Mouse (Mus musculus) embryonic facial prominence, embryonic 11.5 days (tissue): ENCODE measurements around the gene Ptx3. TPM values are rescaled to one million over a fixed set of nuclear protein-coding genes. Genes with fewer than 3 reads are reported as not detected.

Experiments used
- ATAC-seq: fragments of 200-750 bp; cut with Nextera tagmentation; replicated peaks from 2 replicates; pipeline ENCODE4 v1.8.0; 2017; ENCODE audit warnings: low read depth; ENCODE audit not compliant: insufficient number of reproducible peaks, low FRiP score, low TSS enrichment
- DNase-seq: peaks from one replicate; pipeline ENCODE4 v3.0.0-alpha.2; 2015; ENCODE audit warnings: low spot score
- H3K27ac ChIP-seq: fragments of 300-500 bp; sonication (generic); replicated peaks from 2 replicates; pipeline ENCODE4 v1.5.1; 2014; ENCODE audit warnings: mild to moderate bottlenecking, low read depth, low read length, control low read depth
- H3K27me3 ChIP-seq: fragments of 300-500 bp; sonication (generic); 2 replicates; pipeline ENCODE4 v1.6.1; 2014; ENCODE audit warnings: mild to moderate bottlenecking, low read length, moderate library complexity, mixed read lengths; ENCODE audit not compliant: control insufficient read depth, insufficient read depth
- H3K36me3 ChIP-seq: fragments of 300-500 bp; sonication (generic); replicated peaks from 2 replicates; pipeline ENCODE4 v1.6.1; 2014; ENCODE audit warnings: low read depth, mild to moderate bottlenecking, low read length, moderate library complexity, mixed read lengths; ENCODE audit not compliant: control insufficient read depth, insufficient read depth
- H3K4me1 ChIP-seq: fragments of 300-500 bp; sonication (generic); 2 replicates; pipeline ENCODE4 v1.6.1; 2014; ENCODE audit warnings: low read length, mixed read lengths; ENCODE audit not compliant: control insufficient read depth, insufficient read depth
- H3K4me2 ChIP-seq: fragments of 300-500 bp; sonication (generic); 2 replicates; pipeline ENCODE4 v1.6.1; 2014; ENCODE audit warnings: low read depth, mild to moderate bottlenecking, control low read depth, low read length, moderate library complexity
- H3K4me3 ChIP-seq: fragments of 300-500 bp; sonication (generic); 2 replicates; pipeline ENCODE4 v1.5.1; 2014; ENCODE audit warnings: low read depth, low read length, control low read depth
- H3K9ac ChIP-seq: fragments of 300-500 bp; sonication (generic); replicated peaks from 2 replicates; pipeline ENCODE4 v1.6.1; 2014; ENCODE audit warnings: mild to moderate bottlenecking, control low read depth, low read length
- H3K9me3 ChIP-seq: fragments of 300-500 bp; sonication (generic); replicated peaks from 2 replicates; pipeline ENCODE4 v1.6.1; 2016; ENCODE audit warnings: mild to moderate bottlenecking, low read length, inconsistent platforms, mixed read lengths; ENCODE audit not compliant: control insufficient read depth
- WGBS: fragments of 180-500 bp; shearing (Covaris S2); extraction: QIAGEN DNeasy Blood & Tissue Kit; methylation state at CpG from one replicate; pipeline ENCODE4 v1.1.7; 2014; 5-methylcytosine and 5-hydroxymethylcytosine counted together
- polyA plus RNA-seq: library from polyadenylated mRNA; unstranded; fragments of >200 nt; fragmentation: Nextera tagmentation; extraction: Ambion mirVana; gene quantifications from 2 replicates; pipeline ENCODE4 v1.2.1, GENCODE M21; 2014

Ptx3 gene
- 29.2 and 31.9 TPM in 2 replicates for polyA plus RNA-seq

- 2% methylated on average over 20 of the region's 20 CpGs for WGBS
- Histone ChIP-seq H3K9me3 (no peaks in the 10 kb centered on the region), H3K4me1 (peaks cover 3% of the 10 kb centered on the region; the same call in 1 of the 2 replicates), H3K36me3 (no peaks in the 10 kb centered on the region), H3K4me3 (peak within 1 kb of the TSS; percentile 64), H3K27me3 (no peaks in the 10 kb centered on the region), H3K4me2 (peak within 1 kb of the TSS; percentile 90), H3K27ac (peak within 1 kb of the TSS; percentile 80), H3K9ac (peak within 1 kb of the TSS; percentile 86)
- DNase-seq (peak; percentile 59), ATAC-seq (no peak)
These were observed at the start of gene Ptx3 for GRCm38 (mm10) chr3:66219655-66220191. Gene Ptx3, plus strand, starts transcription at chr3:66219910.

DNA sequence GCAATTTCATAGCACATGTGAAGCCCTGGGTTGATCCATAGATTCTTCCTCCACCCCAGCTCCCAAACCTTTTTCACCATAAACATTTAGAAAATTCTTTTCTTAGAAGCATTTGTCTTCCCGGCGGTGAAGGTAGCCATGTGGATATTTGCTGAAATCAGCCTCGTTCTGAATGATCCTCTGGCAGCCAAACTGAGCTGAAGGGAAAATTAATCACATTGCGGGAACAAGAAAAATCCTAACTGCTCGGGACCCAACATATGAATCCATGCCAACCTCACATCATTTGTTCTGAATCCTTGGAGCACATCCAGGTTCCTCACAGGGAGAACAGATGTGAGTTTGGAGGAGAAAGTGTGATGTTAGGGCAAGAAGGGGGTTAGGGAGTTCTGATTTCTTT is 46.8 kb upstream of the Ptx3 start:
- H3K4me1 ChIP-seq, result no peaks in the 10 kb centered on the region
- H3K27me3 ChIP-seq, result no peaks in the 10 kb centered on the region
- no peak overlapping the region for H3K9ac ChIP-seq
- ATAC-seq, result no peak
- no peak overlapping the region for H3K4me2 ChIP-seq
- no peak overlapping the region for H3K4me3 ChIP-seq
- WGBS, result 82% methylated on average over 5 of the region's 5 CpGs
- no peaks in the 10 kb centered on the region for H3K36me3 ChIP-seq
- no peak overlapping the region for H3K27ac ChIP-seq
- H3K9me3 ChIP-seq, result no peaks in the 10 kb centered on the region
- DNase-seq, result no peak

DNA sequence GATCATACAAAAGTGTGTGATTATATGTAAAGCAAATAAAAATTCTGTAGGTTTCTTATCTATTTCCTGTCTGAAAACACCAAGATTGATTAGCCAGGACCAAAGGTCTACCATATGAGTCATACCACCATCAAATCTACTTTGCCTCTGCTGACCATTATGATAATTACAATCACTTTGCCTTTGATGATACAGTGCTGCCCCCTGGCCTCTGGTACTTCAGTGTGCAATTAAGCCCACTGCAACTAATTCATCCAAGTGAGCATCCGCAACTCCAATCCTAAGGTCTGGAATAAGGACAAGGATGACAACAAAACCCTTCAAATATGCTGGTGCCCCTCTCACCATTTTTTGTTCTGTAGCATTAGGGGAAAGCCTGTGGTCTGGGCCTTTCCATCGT is 40.1 kb upstream of the Ptx3 start:
- Histone ChIP-seq H3K4me3 (no peak overlapping the region), H3K27ac (no peak overlapping the region), H3K4me2 (no peak overlapping the region), H3K27me3 (no peaks in the 10 kb centered on the region), H3K9me3 (no peaks in the 10 kb centered on the region), H3K4me1 (no peaks in the 10 kb centered on the region), H3K9ac (no peak overlapping the region), H3K36me3 (no peaks in the 10 kb centered on the region)
- DNase-seq (no peak), ATAC-seq (no peak)
- 68% methylated on average over 2 of the region's 2 CpGs for WGBS

DNA sequence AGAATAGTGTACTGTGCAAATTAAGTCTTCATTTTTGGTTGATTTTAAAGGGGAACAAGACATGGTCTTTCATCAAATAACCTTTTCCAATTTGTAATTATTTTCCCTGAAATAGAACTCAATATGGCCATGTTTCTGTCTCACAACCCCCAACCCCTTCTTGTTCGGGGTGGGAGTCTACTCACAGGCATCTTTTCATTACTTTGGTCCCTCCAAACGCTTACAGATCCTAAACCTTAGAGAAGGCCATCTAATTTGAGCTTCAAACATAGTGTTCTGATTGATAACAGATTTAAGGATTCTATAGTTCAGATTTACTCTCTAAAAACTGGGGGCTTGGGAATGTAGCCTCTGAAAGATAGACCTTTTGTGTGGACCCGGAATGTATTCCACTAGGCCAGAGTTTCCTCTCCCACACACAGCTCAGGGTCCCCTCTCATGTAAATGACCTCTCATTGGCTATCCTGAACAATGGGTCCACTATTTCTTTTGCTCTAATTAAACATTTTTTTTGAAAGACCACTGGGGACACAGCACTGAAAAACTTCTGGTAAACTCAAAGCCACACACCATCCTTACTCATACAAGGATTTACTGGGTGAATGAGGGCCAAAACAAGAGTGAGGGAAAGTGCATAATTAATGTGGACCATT is 25.7 kb upstream of the Ptx3 start:
- 68% methylated on average over 3 of the region's 3 CpGs for WGBS
- ATAC-seq (no peak), DNase-seq (no peak)
- no peak overlapping the region for H3K4me3 ChIP-seq
- H3K4me2 ChIP-seq, result no peak overlapping the region
- no peaks in the 10 kb centered on the region for H3K27me3 ChIP-seq
- H3K27ac ChIP-seq, result no peak overlapping the region
- H3K36me3 ChIP-seq, result no peaks in the 10 kb centered on the region
- no peaks in the 10 kb centered on the region for H3K4me1 ChIP-seq
- H3K9me3 ChIP-seq, result no peaks in the 10 kb centered on the region
- H3K9ac ChIP-seq, result no peak overlapping the region

DNA sequence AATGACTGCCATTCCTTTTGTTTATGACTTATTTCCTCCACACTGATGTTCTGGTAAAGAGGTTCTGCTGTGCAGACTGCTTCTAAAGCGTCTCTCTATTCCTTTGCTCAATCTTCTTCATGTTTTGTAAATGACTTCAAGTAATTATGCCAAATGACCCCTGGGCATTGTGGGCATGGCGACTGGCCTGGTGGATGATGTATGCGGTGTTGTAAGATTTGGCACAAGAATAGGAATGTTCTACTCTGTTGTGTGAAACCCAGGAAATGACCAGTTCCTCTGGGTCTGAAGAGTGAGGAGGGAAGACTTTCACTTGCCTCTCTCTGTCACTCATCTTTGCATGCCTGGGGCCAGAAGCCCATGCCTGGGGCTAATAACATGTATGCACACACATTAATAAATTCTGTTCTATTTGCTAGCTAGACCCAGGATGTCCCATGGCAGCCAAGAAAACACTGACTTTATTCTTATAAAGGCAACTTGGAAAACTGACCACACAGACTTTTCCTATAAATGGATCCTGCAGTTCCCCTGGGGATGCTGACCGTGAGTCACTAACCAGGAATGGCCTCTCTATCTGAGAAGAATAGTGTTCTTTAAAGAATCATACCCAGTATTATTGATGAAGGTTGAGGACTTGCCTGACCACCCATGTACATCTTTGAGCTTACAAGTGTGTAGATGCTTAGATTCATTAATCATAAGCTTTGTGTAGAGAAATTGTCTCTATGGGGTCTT is 10.7 kb upstream of the Ptx3 start:
- no peak overlapping the region for H3K27ac ChIP-seq
- H3K36me3 ChIP-seq, result no peaks in the 10 kb centered on the region
- no peak overlapping the region for H3K4me2 ChIP-seq
- 81% methylated on average over 4 of the region's 4 CpGs for WGBS
- DNase-seq, result no peak
- no peak for ATAC-seq
- H3K9me3 ChIP-seq, result no peaks in the 10 kb centered on the region
- no peak overlapping the region for H3K9ac ChIP-seq
- H3K4me3 ChIP-seq, result no peak overlapping the region
- H3K27me3 ChIP-seq, result no peaks in the 10 kb centered on the region
- H3K4me1 ChIP-seq, result no peaks in the 10 kb centered on the region

DNA sequence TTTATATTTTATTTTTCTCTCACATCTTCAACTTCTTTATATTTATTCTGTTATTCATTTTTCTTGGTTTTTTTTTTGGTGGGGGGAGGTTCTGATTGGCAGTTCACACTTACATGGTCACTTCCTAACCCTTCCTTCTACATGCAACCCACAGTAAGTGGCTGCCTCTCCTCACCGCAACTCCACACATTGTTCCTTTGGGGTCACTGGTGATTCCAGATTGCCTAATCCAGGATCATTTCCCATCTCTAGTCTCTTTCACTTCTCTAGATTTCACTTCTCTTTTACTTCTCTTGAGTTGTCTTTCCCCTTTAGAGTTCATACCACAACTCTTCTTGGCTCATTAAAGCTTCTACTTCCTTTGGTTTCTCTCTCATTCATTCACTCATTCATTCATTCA is 6.2 kb upstream of the Ptx3 start:
- ATAC-seq, result no peak
- H3K9me3 ChIP-seq, result no peaks in the 10 kb centered on the region
- H3K27ac ChIP-seq, result no peak overlapping the region

DNA sequence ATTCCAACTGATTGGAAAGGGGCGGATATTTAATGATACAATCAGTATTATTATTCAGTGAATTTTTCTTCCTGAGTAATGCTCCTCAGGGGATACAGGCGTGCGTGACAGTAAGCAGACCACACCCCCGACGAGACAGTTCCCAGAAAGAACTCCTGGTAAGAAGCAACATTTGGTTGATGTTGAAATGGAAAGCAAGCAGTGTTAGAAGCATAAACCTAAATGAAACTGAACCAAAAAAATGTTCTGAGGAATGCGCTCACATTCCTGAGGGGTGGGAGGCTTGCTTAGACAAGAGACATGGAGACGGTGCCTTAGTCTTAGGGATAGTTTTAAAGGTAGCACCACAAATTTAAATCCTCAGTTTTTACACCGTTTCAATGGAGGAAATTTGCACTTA is 4.0 kb upstream of the Ptx3 start:
- ATAC-seq, result no peak

More for the DNA sequence above, 6.2 kb upstream of the Ptx3 start:
- no peak overlapping the region for H3K4me3 ChIP-seq
- H3K4me2 ChIP-seq, result no peak overlapping the region
- H3K9ac ChIP-seq, result no peak overlapping the region
- no peak for DNase-seq
- WGBS, result 100% methylated on average over 1 of the region's 1 CpGs
- H3K36me3 ChIP-seq, result no peaks in the 10 kb centered on the region
- H3K27me3 ChIP-seq, result no peaks in the 10 kb centered on the region
- no peaks in the 10 kb centered on the region; the same call in 1 of the 2 replicates for H3K4me1 ChIP-seq

More for the DNA sequence above, 4.0 kb upstream of the Ptx3 start:
- no peak overlapping the region for H3K4me2 ChIP-seq
- no peaks in the 10 kb centered on the region for H3K27me3 ChIP-seq
- peaks cover 3% of the 10 kb centered on the region; the same call in 1 of the 2 replicates for H3K4me1 ChIP-seq
- WGBS, result 52% methylated on average over 8 of the region's 8 CpGs
- no peaks in the 10 kb centered on the region for H3K9me3 ChIP-seq
- no peak overlapping the region for H3K4me3 ChIP-seq
- H3K27ac ChIP-seq, result no peak overlapping the region
- peak; percentile 40 for DNase-seq
- H3K36me3 ChIP-seq, result no peaks in the 10 kb centered on the region
- H3K9ac ChIP-seq, result no peak overlapping the region
